Mouse (Mus musculus) heart, adult 2 months (tissue): ENCODE results near the gene Jaml.

Source experiments
- CTCF ChIP-seq: fragments of 200-600 bp; IDR thresholded peaks from 2 replicates; pipeline ENCODE4 v1.8.1; 2022; ENCODE audit warnings: antibody characterized with exemption, mild to moderate bottlenecking, moderate library complexity
- EP300 ChIP-seq: fragments of 200-500 bp; IDR thresholded peaks from 2 replicates; pipeline ENCODE4 v1.6.1; 2011; ENCODE audit warnings: low read depth, low read length, control low read depth; ENCODE audit not compliant: insufficient read depth
- POLR2A ChIP-seq: fragments of 200-500 bp; IDR thresholded peaks from 2 replicates; pipeline ENCODE4 v1.6.1; 2011; ENCODE audit warnings: mild to moderate bottlenecking, low read depth, low read length, control low read depth; ENCODE audit not compliant: insufficient read depth

GRCm38 (mm10) chr9:45130119-45130518 lies 51.1 kb downstream of the Jaml start:
- no peak for TF ChIP-seq POLR2A
- TF ChIP-seq CTCF = no peak
- TF ChIP-seq EP300 = no peak
